Mouse (Mus musculus): Measurements from ENCODE around the gene Slc4a1ap.
"Not testable (repeated sequence)": the region's sequence is repeated elsewhere in the genome, so short reads cannot be mapped to it uniquely, and the experiment has no call there.

Gene Slc4a1ap

GRCm38 (mm10) chr5:31526354-31527116, at the start of gene Slc4a1ap:
Slc4a1ap (plus strand) TSS chr5:31526995.
- peak; percentile 86 to 90 for DNase-seq

GRCm38 (mm10) chr5:31480536-31480935, 46.3 kb upstream of the Slc4a1ap start:
- no peak for DNase-seq

- no peak for DNase-seq
These were observed 41.4 kb upstream of the Slc4a1ap start, which contains the start of gene 4930548H24Rik for GRCm38 (mm10) chr5:31485440-31485839. 4930548H24Rik (plus strand) TSS chr5:31485740.

GRCm38 (mm10) chr5:31487889-31488288, 38.9 kb upstream of the Slc4a1ap start:
- DNase-seq, result no peak

GRCm38 (mm10) chr5:31489116-31489769, 37.6 kb upstream of the Slc4a1ap start:
- DNase-seq, result no peak

- no peak for DNase-seq
These were observed 34.8 kb upstream of the Slc4a1ap start for GRCm38 (mm10) chr5:31492031-31492430.

GRCm38 (mm10) chr5:31494513-31495297, 32.1 kb upstream of the Slc4a1ap start, which contains the start of gene Gpn1:
Gpn1 (plus strand) TSS chr5:31494741.
- DNase-seq, result peak; percentile 95

GRCm38 (mm10) chr5:31504843-31505242, 22.0 kb upstream of the Slc4a1ap start:
- DNase-seq, result no peak

GRCm38 (mm10) chr5:31512481-31512880, 14.3 kb upstream of the Slc4a1ap start:
- no peak for DNase-seq

GRCm38 (mm10) chr5:31520556-31520955, 6.2 kb upstream of the Slc4a1ap start:
- DNase-seq, result no peak

- no peak for DNase-seq
These were observed 404 bp downstream of the Slc4a1ap start for GRCm38 (mm10) chr5:31527117-31527680.

GRCm38 (mm10) chr5:31527707-31528106, 912 bp downstream of the Slc4a1ap start, which contains the start of gene Supt7l:
Supt7l (minus strand) TSS chr5:31527807.
- DNase-seq, result not testable (repeated sequence)

- no peak for DNase-seq
These were observed 1.8 kb downstream of the Slc4a1ap start for GRCm38 (mm10) chr5:31528560-31528959.

GRCm38 (mm10) chr5:31535228-31535627, 8.4 kb downstream of the Slc4a1ap start:
- no peak for DNase-seq

- no peak for DNase-seq
These were observed 32.6 kb downstream of the Slc4a1ap start for GRCm38 (mm10) chr5:31559401-31559800.

GRCm38 (mm10) chr5:31560352-31560751, 33.6 kb downstream of the Slc4a1ap start:
- DNase-seq, result no peak

GRCm38 (mm10) chr5:31562036-31562666, 35.4 kb downstream of the Slc4a1ap start:
- DNase-seq, result peak; percentile 32 to 33

GRCm38 (mm10) chr5:31563496-31563895, 36.7 kb downstream of the Slc4a1ap start:
- DNase-seq, result peak; percentile 85 to 90

- DNase-seq, result no peak
These were observed 37.1 kb downstream of the Slc4a1ap start for GRCm38 (mm10) chr5:31563905-31564304.

GRCm38 (mm10) chr5:31564976-31565375, 38.2 kb downstream of the Slc4a1ap start:
- no peak for DNase-seq

- no peak for DNase-seq
These were observed 39.2 kb downstream of the Slc4a1ap start for GRCm38 (mm10) chr5:31566026-31566425.

- DNase-seq, result no peak
These were observed 39.7 kb downstream of the Slc4a1ap start for GRCm38 (mm10) chr5:31566457-31566856.

Measured in cerebellum, postnatal 10 days (tissue).